Mouse (Mus musculus): ENCODE results near the gene AU040320. TPM values are rescaled to one million over a fixed set of nuclear protein-coding genes. Genes with fewer than 3 reads are reported as not detected.

Gene AU040320
- total RNA-seq (2021): 41.6 and 46.4 TPM in 2 replicates
- long read RNA-seq, full-length matches to known transcripts: 8 of 24 reads
- long read RNA-seq, partial matches to known transcripts: 11 of 24 reads
- long read RNA-seq, other reads (novel, unspliced or antisense): 5 of 24 reads

GRCm38 (mm10) chr4:126753268-126754230 lies at the start of gene AU040320, which contains the start of gene Ncdn:
Gene AU040320 (plus strand): TSS chr4:126753544.
Gene Ncdn (minus strand): TSS chr4:126753438.
- DNase-seq: peak; percentile 97

- DNase-seq: no peak
Measured at GRCm38 (mm10) chr4:126706630-126707438, 46.5 kb upstream of the AU040320 start.

GRCm38 (mm10) chr4:126707439-126707826 lies 45.9 kb upstream of the AU040320 start:
- no peak for DNase-seq

- no peak for DNase-seq
Measured at GRCm38 (mm10) chr4:126732111-126732510, 21.2 kb upstream of the AU040320 start.

- no peak for DNase-seq
Measured at GRCm38 (mm10) chr4:126732531-126733380, 20.6 kb upstream of the AU040320 start.

GRCm38 (mm10) chr4:126734001-126734603 lies 19.2 kb upstream of the AU040320 start:
- no peak for DNase-seq

GRCm38 (mm10) chr4:126734700-126735381 lies 18.5 kb upstream of the AU040320 start:
- DNase-seq: no peak

- DNase-seq: peak; percentile 8
Measured at GRCm38 (mm10) chr4:126735382-126736000, 17.9 kb upstream of the AU040320 start.

- DNase-seq: peak; percentile 31
Measured at GRCm38 (mm10) chr4:126736001-126736414, 17.3 kb upstream of the AU040320 start, which contains the start of gene Tfap2e. Gene Tfap2e (minus strand): TSS chr4:126736240.

GRCm38 (mm10) chr4:126739966-126740676 lies 13.2 kb upstream of the AU040320 start:
- no peak for DNase-seq

GRCm38 (mm10) chr4:126741448-126741847 lies 11.9 kb upstream of the AU040320 start:
- DNase-seq: peak; percentile 74

- no peak for DNase-seq
Measured at GRCm38 (mm10) chr4:126742976-126743375, 10.4 kb upstream of the AU040320 start.

GRCm38 (mm10) chr4:126743713-126744112 lies 9.6 kb upstream of the AU040320 start:
- DNase-seq: no peak

GRCm38 (mm10) chr4:126744831-126745230 lies 8.5 kb upstream of the AU040320 start:
- DNase-seq: peak; percentile 9

- DNase-seq: peak; percentile 42
Measured at GRCm38 (mm10) chr4:126745506-126746193, 7.7 kb upstream of the AU040320 start.

- no peak for DNase-seq
Measured at GRCm38 (mm10) chr4:126746194-126746840, 7.0 kb upstream of the AU040320 start.

GRCm38 (mm10) chr4:126748381-126748780 lies 5.0 kb upstream of the AU040320 start:
- no peak for DNase-seq

- no peak for DNase-seq
Measured at GRCm38 (mm10) chr4:126749553-126749952, 3.8 kb upstream of the AU040320 start.
